Mouse (Mus musculus): Measurements from ENCODE around the gene Trim80.
A peak's percentile ranks its signal among the peaks of the same experiment; 100 is the strongest.
"Not testable (repeated sequence)": the region's sequence is repeated elsewhere in the genome, so short reads cannot be mapped to it uniquely, and the experiment has no call there.

The Trim80 gene

DNA sequence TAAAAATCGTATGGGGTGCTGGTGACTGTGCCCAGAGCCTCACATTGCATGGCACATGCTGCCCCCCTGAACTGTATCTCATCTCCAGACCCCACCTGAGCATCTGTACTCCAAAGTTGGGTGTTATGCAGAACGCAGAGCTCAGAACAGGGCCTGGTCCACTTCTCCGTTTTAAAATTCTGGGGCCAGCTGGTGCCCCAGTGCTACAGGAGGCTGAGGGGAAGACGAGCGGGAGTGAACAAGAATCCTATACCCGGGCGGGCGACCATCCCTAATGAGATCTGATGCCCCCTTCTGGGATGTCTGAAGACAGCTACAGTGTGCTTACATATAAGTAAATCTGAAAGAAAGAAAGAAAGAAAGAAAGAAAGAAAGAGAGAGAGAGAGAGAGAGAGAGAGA is 20.6 kb downstream of the Trim80 start:
- no peak for DNase-seq (ENCODE audit: extremely low spot score, low read depth, low spot score)

DNA sequence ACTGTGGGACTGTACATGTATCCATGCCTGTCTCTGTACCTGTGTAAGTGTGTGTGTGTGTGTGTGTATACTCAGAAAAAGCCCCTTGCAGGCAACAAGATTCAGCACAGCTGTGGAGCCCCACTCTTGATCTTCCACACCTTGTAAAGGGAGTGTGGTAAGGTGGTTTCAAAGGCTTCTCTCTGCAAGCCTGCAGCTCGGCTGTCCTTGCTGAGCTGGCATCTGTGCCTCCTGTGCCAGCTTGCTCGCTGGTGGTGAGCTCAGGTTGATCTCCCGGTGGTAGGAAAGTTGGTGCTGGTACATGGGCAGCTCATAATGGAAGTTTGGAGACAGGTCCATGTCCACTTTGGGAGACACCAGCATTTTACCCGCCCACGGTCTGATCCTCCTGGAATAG is 21.5 kb downstream of the Trim80 start:
- DNase-seq (ENCODE audit: extremely low spot score, low read depth, low spot score): no peak

- DNase-seq (ENCODE audit: extremely low spot score, low read depth, low spot score): no peak
Measured at GRCm38 (mm10) chr11:115462243-115462891, 22.0 kb downstream of the Trim80 start, which contains the start of gene Slc16a5. Gene Slc16a5, plus strand, starts transcription at chr11:115462474.

DNA sequence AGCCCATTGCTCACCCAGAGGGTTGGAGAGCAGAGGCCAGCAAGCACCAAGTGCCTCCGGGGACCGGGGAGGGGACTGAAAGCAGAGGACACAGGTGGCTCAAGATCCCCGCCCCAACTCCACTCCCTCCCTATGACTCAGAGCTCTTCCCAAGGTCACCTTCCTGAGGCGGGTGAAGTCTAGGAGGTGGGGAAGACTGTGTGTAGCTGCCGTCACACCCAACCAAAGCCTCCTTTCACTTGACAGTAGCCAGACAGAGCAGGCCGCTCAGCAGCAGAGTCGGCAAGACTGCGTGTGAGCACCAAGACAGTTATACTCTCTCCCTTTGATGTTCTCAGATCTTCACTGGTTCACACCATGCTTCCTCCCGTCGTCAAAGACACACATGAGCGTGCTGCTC is 23.1 kb downstream of the Trim80 start:
- no peak for DNase-seq (ENCODE audit: extremely low spot score, low read depth, low spot score)

DNA sequence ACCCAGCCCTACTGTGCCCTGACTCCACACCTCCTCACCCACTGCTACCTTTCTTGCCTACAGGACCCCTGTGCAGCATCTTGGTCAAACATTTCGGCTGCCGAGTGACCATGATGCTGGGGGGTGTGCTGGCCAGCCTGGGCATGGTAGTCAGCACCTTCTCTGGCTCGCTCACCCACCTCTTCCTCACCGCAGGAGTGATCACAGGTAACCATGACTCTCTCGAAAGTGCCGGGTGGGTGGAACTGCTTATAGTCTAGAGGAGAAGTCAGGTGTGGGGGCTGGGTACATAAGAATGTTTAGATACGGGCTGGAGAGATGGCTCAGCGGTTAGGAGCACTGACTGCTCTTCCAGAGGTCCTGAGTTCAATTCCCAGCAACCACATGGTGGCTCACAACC is 24.5 kb downstream of the Trim80 start:
- DNase-seq (ENCODE audit: extremely low spot score, low read depth, low spot score): no peak

GRCm38 (mm10) chr11:115467217-115467618 is 26.9 kb downstream of the Trim80 start:
- no peak for DNase-seq (ENCODE audit: extremely low spot score, low read depth, low spot score)

GRCm38 (mm10) chr11:115472183-115472582 is 31.8 kb downstream of the Trim80 start:
- no peak for DNase-seq (ENCODE audit: extremely low spot score, low read depth, low spot score)

DNA sequence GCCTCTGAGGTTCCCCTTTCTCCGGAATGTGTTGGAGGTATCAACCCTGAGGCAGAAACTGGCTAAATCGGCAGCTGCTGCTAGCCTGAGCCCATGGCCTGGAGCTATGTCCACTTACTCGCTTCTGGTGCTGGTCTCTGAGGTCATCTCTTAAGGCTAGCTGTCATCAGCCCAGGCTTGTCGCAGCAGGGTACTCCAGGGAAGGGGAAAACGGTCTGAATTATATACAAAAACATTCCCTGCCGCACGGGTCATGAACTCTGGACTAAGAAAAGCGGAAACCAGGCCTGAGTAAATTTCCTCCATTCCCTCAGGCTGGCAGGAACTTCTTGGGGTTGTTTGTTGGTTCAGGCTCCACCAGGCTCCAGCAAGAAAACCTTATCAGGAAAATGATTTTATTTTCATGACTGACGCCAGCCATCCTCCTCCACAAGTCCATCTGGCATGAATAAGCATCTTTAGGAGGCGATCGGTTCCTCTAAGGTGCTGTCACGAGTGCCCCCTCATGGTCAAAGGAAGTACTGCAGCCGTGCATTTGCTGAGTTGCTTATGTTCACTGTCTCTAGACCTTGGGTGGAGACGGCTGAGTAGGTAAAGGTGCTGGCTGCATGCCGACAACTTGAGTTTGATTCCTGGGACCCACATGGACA is 33.4 kb downstream of the Trim80 start:
- peak; percentile 95 for DNase-seq (ENCODE audit: extremely low spot score, low read depth, low spot score)

DNA sequence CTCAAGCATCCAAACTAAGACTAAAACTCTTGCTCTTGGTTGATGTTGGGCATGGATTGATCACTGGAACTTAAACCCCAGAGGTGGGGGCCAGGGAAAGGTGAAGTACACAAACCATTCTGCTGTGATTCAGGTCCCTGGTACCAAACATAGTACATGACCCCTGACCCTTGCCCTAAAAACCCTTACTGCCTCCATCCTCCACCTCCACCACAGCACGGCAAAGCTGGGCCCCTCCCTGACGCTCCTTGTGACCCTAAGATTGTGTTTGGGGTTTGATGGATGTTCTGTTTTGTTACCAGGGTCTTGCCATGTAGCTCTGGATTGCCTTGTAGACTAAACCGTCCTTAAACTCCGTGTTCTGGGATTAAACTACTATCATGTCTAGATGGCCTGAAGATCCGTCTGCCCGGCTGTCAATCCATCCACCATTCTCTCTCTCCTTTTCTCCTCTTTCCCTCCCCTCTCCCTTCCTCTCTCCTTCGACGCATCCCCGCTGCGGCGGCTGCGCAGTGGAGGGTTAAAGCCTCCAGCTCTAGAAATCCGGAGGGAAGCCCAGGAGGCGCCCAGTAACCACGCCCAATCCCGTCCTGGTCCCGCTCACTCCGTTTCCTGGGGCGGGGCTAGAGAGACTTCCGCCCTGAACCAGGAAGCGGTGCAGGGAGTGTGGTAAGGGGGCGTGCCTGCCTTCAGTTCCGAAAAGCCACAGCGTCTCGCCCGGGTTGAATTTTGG is 34.8 kb downstream of the Trim80 start, which contains the start of gene Armc7:
Gene Armc7, plus strand, starts transcription at position 643 of the 733 bp plus-strand sequence.
- peak; percentile 57 for DNase-seq (ENCODE audit: extremely low spot score, low read depth, low spot score)

- no peak for DNase-seq (ENCODE audit: extremely low spot score, low read depth, low spot score)
Measured at GRCm38 (mm10) chr11:115475758-115476237, 35.5 kb downstream of the Trim80 start.

DNA sequence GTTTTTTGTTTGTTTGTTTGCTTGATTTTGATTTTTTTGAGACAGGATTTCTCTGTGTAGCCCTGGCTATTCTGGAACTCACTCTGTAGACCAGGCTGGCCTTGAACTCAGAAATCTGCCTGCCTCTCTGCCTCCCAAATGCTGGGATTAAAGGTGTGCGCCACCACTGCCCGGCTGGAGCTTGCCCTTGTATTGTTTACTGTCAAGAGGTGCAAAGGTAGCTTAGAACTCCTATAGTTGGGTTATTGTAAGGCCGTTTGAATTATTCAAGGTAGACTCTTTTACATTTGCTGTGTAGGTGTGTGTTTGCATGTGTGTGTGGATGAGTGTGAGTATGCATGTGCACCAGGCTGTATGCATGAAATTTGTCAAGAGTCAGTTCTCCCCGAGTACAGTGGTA is 36.3 kb downstream of the Trim80 start:
- DNase-seq (ENCODE audit: extremely low spot score, low read depth, low spot score): not testable (repeated sequence)

DNA sequence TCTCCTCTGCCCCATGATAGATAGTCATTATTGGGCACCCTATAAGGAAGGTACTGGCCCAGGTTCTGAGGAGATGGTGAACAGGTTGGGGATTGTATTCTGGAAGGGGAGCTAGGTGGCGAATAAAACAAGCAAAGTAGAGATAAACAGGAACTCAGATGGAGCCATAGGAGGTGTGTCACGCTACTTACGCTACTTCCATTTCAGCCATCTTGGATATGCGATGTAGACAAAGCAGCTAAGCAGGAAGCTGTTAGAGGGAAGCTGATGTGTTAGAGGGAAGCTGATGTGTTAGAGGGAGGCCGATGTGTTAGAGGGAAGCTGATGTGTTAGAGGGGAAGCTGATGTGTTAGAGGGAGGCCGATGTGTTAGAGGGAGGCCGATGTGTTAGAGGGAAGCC is 37.0 kb downstream of the Trim80 start:
- DNase-seq (ENCODE audit: extremely low spot score, low read depth, low spot score): not testable (repeated sequence)

GRCm38 (mm10) chr11:115478296-115478938 is 38.1 kb downstream of the Trim80 start:
- no peak for DNase-seq (ENCODE audit: extremely low spot score, low read depth, low spot score)

GRCm38 (mm10) chr11:115481553-115482259 is 41.4 kb downstream of the Trim80 start:
- no peak for DNase-seq (ENCODE audit: extremely low spot score, low read depth, low spot score)

DNA sequence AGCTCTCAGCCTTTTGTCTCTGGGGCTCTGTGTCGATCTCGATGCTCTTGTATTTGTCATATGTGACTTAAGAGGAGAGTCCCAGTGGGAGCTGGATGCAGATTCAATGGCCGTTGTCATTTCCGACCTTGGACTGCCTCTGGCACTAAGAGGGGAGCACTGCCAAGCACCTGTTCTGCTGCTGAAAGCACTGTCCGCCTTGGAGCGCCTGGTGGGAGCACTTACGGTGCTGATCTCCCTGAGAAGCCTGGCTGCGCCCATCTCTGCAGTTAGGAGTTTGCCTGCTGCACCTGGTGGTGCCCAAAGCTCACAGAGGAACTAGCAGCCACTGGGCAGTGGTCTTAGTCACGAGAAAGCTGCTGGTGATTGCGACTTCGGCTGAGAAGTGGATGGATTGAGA is 42.9 kb downstream of the Trim80 start:
- no peak for DNase-seq (ENCODE audit: extremely low spot score, low read depth, low spot score)

- peak; percentile 50 for DNase-seq (ENCODE audit: extremely low spot score, low read depth, low spot score)
Measured at GRCm38 (mm10) chr11:115483726-115484125, 43.4 kb downstream of the Trim80 start.

GRCm38 (mm10) chr11:115485155-115485554 is 44.8 kb downstream of the Trim80 start:
- no peak for DNase-seq (ENCODE audit: extremely low spot score, low read depth, low spot score)

- DNase-seq (ENCODE audit: extremely low spot score, low read depth, low spot score): no peak
Measured at GRCm38 (mm10) chr11:115488551-115489104, 48.3 kb downstream of the Trim80 start.

DNA sequence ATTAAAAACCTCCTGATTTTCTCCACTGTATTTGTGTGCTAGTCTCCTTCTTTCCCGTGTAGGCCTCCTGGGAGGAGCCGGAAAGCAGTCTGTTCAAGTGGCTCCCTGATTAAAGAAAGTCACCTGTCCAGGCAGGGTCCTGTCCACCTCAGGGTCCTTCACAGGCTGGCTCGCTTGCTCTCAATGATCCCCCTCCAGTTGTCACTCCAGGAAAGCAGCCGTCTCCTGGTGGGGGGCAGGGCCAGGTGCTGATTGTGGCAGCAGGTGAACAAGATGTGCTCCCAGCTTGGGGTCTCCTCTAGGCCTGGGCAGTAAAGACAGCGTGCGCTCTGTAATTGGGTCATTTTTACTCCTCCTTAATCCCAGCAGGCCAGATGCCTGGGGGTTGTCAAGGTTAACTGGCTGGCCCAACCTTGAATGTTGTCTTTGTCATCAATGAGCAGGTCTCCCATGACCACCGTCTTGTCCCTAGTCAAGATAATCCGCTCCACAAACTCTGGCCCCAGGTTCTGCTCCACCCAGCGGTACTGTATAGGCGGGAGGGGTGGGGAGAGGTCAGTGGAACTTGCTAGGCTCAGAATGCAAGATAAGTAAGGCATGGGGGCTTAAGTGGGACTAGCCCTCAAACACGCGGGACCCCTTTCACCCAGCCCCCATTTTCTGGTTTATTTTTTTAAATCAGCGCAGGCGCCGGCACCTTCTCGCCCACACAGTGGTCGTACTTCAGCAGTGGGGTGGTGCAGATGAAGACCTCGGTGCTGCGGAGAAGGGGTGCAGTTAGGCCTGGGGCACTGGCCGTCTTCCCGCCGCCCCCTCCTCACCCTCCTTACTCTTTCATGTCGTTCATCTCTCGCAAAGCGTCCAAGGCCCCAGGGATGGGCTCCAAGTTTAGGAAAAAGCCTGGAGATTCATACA is 50.4 kb downstream of the Trim80 start:
- no peak for DNase-seq (ENCODE audit: extremely low spot score, low read depth, low spot score)

Measured in hindlimb bud, embryonic 11.5 days (tissue).